Mouse (Mus musculus): ENCODE measurements at regions not wholly inside any gene's neighbourhood (a gene's known extent, or its start where the extent isn't known, plus 50 kb on each side); places are given as distances from the start of the nearest gene placed in this dataset.

DNA sequence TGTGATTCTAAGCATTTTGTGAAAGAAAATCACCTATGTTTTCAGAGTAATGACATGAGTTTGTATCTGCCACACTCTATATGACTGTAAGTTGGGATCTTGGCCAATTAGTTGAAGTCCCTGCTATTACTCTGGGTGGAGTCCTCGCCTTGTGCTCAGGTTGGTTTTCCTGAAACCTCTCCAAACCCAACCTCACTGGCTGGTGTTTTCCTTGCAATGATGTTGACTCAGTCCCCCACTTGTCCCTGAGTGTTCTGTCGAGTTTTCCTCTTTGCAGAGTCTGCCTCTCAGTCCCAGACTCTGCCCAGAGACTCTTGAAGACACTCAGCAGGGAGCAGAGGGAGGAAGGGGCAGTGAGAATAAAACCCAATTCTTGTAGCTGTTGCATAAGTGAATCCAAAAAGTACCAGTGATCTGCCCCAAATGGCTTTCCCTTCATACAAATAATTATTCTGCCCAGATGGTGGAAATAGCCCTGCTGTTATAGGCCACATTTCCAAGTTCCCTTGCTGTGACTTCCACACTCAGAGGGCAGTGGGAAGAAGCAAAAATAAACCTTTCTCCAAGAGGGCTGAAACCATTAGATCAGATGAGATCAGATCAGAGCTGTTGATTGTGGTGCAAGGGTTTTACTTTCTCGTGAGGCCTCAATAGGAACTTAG, 694.3 kb downstream of the Hs3st4 start:
- no peak for TF ChIP-seq CEBPB (IDR thresholded peaks at IDR 0.05; ENCODE audit: low read depth)
- TF ChIP-seq FOSL1 (IDR thresholded peaks at IDR 0.05; ENCODE audit: insufficient read depth, low read length, poor library complexity, severe bottlenecking): no peak
- TF ChIP-seq MAX (IDR thresholded peaks at IDR 0.05): no peak
- TF ChIP-seq MYOD1 (IDR thresholded peaks at IDR 0.05; ENCODE audit: control insufficient read depth, insufficient read length, low read depth): no peak
- TF ChIP-seq MYOG (IDR thresholded peaks at IDR 0.05; ENCODE audit: control insufficient read depth, extremely low read depth, insufficient read length): no peak
- H3K36me3 ChIP-seq (ENCODE audit: control insufficient read depth, insufficient read depth): no peaks in the 10 kb centered on the region
- no peaks in the 10 kb centered on the region for H3K79me3 ChIP-seq (ENCODE audit: low read depth)
- H3K4me3 ChIP-seq (ENCODE audit: insufficient read depth, poor library complexity, severe bottlenecking): no peak overlapping the region
- H3ac ChIP-seq (ENCODE audit: control insufficient read depth, insufficient read length, low read depth): no peak overlapping the region
- H3K27me3 ChIP-seq (ENCODE audit: control insufficient read depth, insufficient read depth, insufficient read length): no peaks in the 10 kb centered on the region
- H3K79me2 ChIP-seq (ENCODE audit: control insufficient read depth, insufficient read depth): no peaks in the 10 kb centered on the region

DNA sequence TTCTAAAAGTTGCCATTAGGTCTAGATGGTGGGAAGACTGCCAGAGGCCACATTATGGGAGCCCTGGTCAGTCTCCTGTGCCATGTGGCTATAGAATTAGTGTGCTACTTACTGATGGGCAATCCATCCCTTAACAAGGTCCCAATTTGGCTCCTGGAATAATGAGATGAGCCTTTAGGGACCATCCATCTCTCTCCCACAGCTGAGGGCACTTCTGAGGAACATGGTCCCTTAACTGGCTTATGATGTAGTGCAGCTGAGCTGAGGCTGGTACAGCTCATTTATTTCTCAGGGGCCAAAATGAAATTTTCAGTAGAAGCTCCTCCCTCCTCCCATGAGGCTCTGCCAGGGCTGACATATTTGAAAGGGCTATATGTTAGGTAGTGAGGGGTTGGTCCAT, 697.9 kb downstream of the Hs3st4 start:
- H3K79me2 ChIP-seq (ENCODE audit: control insufficient read depth, insufficient read depth): no peaks in the 10 kb centered on the region
- H3K4me3 ChIP-seq (ENCODE audit: insufficient read depth, poor library complexity, severe bottlenecking): no peak overlapping the region
- H3ac ChIP-seq (ENCODE audit: control insufficient read depth, insufficient read length, low read depth): no peak overlapping the region
- TF ChIP-seq USF1 (IDR thresholded peaks at IDR 0.05; ENCODE audit: low read depth): no peak
- no peak for TF ChIP-seq CEBPB (IDR thresholded peaks at IDR 0.05; ENCODE audit: low read depth)
- TF ChIP-seq MAX (IDR thresholded peaks at IDR 0.05): no peak
- TF ChIP-seq MYOD1 (IDR thresholded peaks at IDR 0.05; ENCODE audit: control insufficient read depth, insufficient read length, low read depth): no peak
- no peak for TF ChIP-seq MYOG (IDR thresholded peaks at IDR 0.05; ENCODE audit: control insufficient read depth, extremely low read depth, insufficient read length)
- TF ChIP-seq FOSL1 (IDR thresholded peaks at IDR 0.05; ENCODE audit: insufficient read depth, low read length, poor library complexity, severe bottlenecking): no peak
- no peak for TF ChIP-seq CTCF (IDR thresholded peaks at IDR 0.05; ENCODE audit: control insufficient read depth, insufficient read depth, insufficient read length)
- H3K79me3 ChIP-seq (ENCODE audit: low read depth): no peaks in the 10 kb centered on the region
- no peaks in the 10 kb centered on the region for H3K36me3 ChIP-seq (ENCODE audit: control insufficient read depth, insufficient read depth)
- no peaks in the 10 kb centered on the region for H3K27me3 ChIP-seq (ENCODE audit: control insufficient read depth, insufficient read depth, insufficient read length)

DNA sequence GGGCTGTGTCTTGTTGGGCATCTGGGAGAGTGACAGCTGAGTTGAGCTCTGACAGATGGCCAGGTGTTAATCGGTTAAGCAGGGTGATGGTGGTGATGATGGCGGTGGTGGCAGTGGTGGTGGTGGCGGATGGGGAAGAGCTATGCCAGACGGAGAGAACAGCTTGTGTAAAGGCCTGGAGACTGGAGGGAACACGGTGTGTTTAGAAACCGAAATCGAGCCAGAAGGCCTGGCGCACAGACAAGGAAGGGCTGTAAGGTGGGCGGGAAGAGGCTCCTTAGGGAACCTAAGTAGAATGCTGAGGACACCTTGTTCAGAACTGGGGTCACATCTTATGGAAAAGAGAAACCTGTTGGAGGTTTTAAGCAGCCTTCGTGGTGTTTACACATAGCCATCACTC, 698.5 kb downstream of the Hs3st4 start:
- TF ChIP-seq USF1 (IDR thresholded peaks at IDR 0.05; ENCODE audit: low read depth) (no peak), FOSL1 (IDR thresholded peaks at IDR 0.05; ENCODE audit: insufficient read depth, low read length, poor library complexity, severe bottlenecking) (no peak), MYOD1 (IDR thresholded peaks at IDR 0.05; ENCODE audit: control insufficient read depth, insufficient read length, low read depth) (no peak), CEBPB (IDR thresholded peaks at IDR 0.05; ENCODE audit: low read depth) (no peak), MYOG (IDR thresholded peaks at IDR 0.05; ENCODE audit: control insufficient read depth, extremely low read depth, insufficient read length) (no peak), CTCF (IDR thresholded peaks at IDR 0.05; ENCODE audit: control insufficient read depth, insufficient read depth, insufficient read length) (no peak), MAX (IDR thresholded peaks at IDR 0.05) (no peak)

DNA sequence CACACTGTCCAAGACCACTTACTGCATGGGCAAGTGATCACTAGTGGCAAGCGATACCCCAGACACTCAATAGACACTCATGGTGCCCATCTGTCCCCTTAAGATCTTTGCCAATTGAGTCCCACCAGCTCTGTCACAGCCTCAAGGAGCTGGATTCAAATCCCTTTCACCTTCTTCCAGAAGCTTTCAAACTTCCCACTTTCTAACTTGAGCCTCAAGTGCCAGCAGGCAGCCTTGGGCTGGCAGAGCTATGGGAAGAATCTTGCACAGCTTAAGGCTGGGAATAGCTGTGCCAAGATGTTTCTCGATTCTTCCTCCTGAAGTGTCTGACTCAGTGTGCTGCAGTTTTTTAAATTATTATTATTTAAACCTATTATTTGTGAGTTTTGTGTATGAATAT, 699.2 kb downstream of the Hs3st4 start:
- Histone ChIP-seq H3K79me2 (ENCODE audit: control insufficient read depth, insufficient read depth) (no peaks in the 10 kb centered on the region), H3K79me3 (ENCODE audit: low read depth) (no peaks in the 10 kb centered on the region), H3K36me3 (ENCODE audit: control insufficient read depth, insufficient read depth) (no peaks in the 10 kb centered on the region), H3ac (ENCODE audit: control insufficient read depth, insufficient read length, low read depth) (no peak overlapping the region), H3K4me3 (ENCODE audit: insufficient read depth, poor library complexity, severe bottlenecking) (no peak overlapping the region), H3K27me3 (ENCODE audit: control insufficient read depth, insufficient read depth, insufficient read length) (no peaks in the 10 kb centered on the region)
- no peak for TF ChIP-seq MYOG (IDR thresholded peaks at IDR 0.05; ENCODE audit: control insufficient read depth, extremely low read depth, insufficient read length)
- TF ChIP-seq CTCF (IDR thresholded peaks at IDR 0.05; ENCODE audit: control insufficient read depth, insufficient read depth, insufficient read length): no peak
- no peak for TF ChIP-seq FOSL1 (IDR thresholded peaks at IDR 0.05; ENCODE audit: insufficient read depth, low read length, poor library complexity, severe bottlenecking)
- TF ChIP-seq MYOD1 (IDR thresholded peaks at IDR 0.05; ENCODE audit: control insufficient read depth, insufficient read length, low read depth): no peak
- TF ChIP-seq MAX (IDR thresholded peaks at IDR 0.05): no peak
- no peak for TF ChIP-seq CEBPB (IDR thresholded peaks at IDR 0.05; ENCODE audit: low read depth)
- TF ChIP-seq USF1 (IDR thresholded peaks at IDR 0.05; ENCODE audit: low read depth): no peak

More for the DNA sequence above, 698.5 kb downstream of the Hs3st4 start:
- no peaks in the 10 kb centered on the region for H3K36me3 ChIP-seq (ENCODE audit: control insufficient read depth, insufficient read depth)
- H3K4me3 ChIP-seq (ENCODE audit: insufficient read depth, poor library complexity, severe bottlenecking): no peak overlapping the region
- no peak overlapping the region for H3ac ChIP-seq (ENCODE audit: control insufficient read depth, insufficient read length, low read depth)
- H3K79me3 ChIP-seq (ENCODE audit: low read depth): no peaks in the 10 kb centered on the region
- no peaks in the 10 kb centered on the region for H3K79me2 ChIP-seq (ENCODE audit: control insufficient read depth, insufficient read depth)
- H3K27me3 ChIP-seq (ENCODE audit: control insufficient read depth, insufficient read depth, insufficient read length): no peaks in the 10 kb centered on the region

DNA sequence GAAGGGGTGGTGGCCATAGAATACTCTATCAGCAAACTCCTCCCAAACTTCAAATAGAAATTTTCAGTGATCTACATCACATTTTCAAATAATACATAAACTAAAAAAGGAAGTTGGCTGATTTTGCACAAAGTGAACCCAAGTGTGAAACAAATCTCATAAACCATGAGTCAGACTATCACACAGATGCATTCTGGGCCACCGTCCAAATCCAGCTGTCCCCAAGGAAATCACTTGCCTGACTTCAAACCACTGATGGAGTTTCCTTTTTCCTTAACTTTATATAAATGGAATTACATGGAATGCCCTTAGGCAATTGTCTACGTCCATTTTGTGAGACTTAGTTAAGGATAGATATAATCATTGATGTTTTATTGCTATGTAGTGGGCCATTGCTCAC, 702.8 kb downstream of the Hs3st4 start:
- no peaks in the 10 kb centered on the region for H3K27me3 ChIP-seq (ENCODE audit: control insufficient read depth, insufficient read depth, insufficient read length)
- H3K79me3 ChIP-seq (ENCODE audit: low read depth): no peaks in the 10 kb centered on the region
- H3ac ChIP-seq (ENCODE audit: control insufficient read depth, insufficient read length, low read depth): no peak overlapping the region
- H3K4me3 ChIP-seq (ENCODE audit: insufficient read depth, poor library complexity, severe bottlenecking): no peak overlapping the region
- H3K36me3 ChIP-seq (ENCODE audit: control insufficient read depth, insufficient read depth): no peaks in the 10 kb centered on the region
- TF ChIP-seq CEBPB (IDR thresholded peaks at IDR 0.05; ENCODE audit: low read depth): no peak
- TF ChIP-seq USF1 (IDR thresholded peaks at IDR 0.05; ENCODE audit: low read depth): no peak
- no peak for TF ChIP-seq CTCF (IDR thresholded peaks at IDR 0.05; ENCODE audit: control insufficient read depth, insufficient read depth, insufficient read length)
- no peak for TF ChIP-seq MYOD1 (IDR thresholded peaks at IDR 0.05; ENCODE audit: control insufficient read depth, insufficient read length, low read depth)
- TF ChIP-seq MAX (IDR thresholded peaks at IDR 0.05): no peak
- no peak for TF ChIP-seq FOSL1 (IDR thresholded peaks at IDR 0.05; ENCODE audit: insufficient read depth, low read length, poor library complexity, severe bottlenecking)
- TF ChIP-seq MYOG (IDR thresholded peaks at IDR 0.05; ENCODE audit: control insufficient read depth, extremely low read depth, insufficient read length): no peak
- no peaks in the 10 kb centered on the region for H3K79me2 ChIP-seq (ENCODE audit: control insufficient read depth, insufficient read depth)

Data from C2C12 (cell line).